Mouse (Mus musculus): ENCODE results near the gene Adgrl3. TPM values are rescaled to one million over a fixed set of nuclear protein-coding genes. Genes with fewer than 3 reads are reported as not detected.

Adgrl3 gene
- total and polyA plus RNA-seq, 3 experiments, result 0.90 to 3.5 (median 3.4) TPM

DNA sequence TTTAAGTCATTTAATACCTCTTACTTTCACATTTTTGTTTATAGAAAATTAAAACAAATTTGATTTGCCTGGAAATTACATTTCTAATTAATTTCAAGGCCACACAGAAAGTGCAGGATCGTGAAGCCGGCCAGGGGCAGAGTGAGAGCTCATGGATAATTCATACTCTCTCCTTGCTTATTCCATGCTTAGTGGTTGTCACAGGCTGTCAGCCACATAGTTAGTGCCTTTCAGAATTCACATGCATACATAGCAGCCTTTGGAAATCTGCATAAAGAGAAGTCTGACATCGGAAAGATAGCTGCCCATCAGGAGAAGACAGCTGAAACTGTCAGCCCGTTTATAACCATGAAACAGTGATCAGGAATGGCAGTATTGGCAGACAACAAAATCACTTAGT is 181.9 kb downstream of the Adgrl3 start:
- Histone ChIP-seq H3K9ac (ENCODE audit: low read depth, low read length) (no peak overlapping the region), H3K4me3 (no peak overlapping the region), H3K79me2 (replicated peaks; ENCODE audit: control insufficient read depth, insufficient read depth, low read length) (no peaks in the 10 kb centered on the region), H3K36me3 (ENCODE audit: control insufficient read depth, insufficient read depth, low read length) (no peaks in the 10 kb centered on the region), H3K27ac (no peak overlapping the region), H3K4me1 (ENCODE audit: control insufficient read depth, insufficient read depth, low read length) (no peaks in the 10 kb centered on the region), H3K27me3 (ENCODE audit: control insufficient read depth, insufficient read depth, low read length) (no peaks in the 10 kb centered on the region)
- TF ChIP-seq EP300 (IDR thresholded peaks at IDR 0.05; ENCODE audit: insufficient read depth, low read depth, low read length), result no peak
- TF ChIP-seq CTCF (IDR thresholded peaks at IDR 0.05), result no peak
- TF ChIP-seq POLR2A (IDR thresholded peaks at IDR 0.05; ENCODE audit: insufficient read depth, low read depth, low read length), result no peak
- WGBS, result 82% methylated on average over 4 of the region's 4 CpGs
- intact Hi-C loops (cut with DNase I), result no loop called here
- DNase-seq, result no peak

DNA sequence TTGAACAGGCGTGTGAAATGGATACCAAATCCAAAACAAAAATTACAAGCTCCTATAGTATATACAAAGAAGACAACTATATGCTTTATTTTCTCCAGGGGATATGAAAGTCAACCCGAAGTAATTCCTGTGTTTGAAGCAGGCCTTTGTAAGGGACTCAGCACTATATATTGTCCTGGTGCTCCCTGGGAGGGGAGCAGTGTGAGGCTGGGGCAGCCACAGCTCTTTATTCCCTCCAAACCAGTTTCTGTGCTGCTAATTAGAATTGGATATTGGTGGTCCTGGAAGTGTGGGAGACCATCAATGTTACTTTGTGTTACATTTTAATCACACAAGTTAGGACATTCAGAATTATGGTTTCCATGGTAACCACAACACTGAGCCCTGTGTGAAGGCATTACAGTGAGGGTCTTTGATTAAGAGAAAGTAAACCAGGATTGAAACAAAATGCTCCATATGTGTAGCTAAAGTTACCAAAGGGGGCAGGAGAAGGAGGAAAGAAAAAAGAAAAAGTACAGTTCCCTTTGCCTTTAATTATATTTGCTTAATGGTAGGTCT is 198.6 kb downstream of the Adgrl3 start:
- WGBS, result 74% methylated on average over 2 of the region's 2 CpGs
- DNase-seq, result no peak
- no peaks in the 10 kb centered on the region for H3K79me2 ChIP-seq (replicated peaks; ENCODE audit: control insufficient read depth, insufficient read depth, low read length)
- no peaks in the 10 kb centered on the region for H3K36me3 ChIP-seq (ENCODE audit: control insufficient read depth, insufficient read depth, low read length)
- no peaks in the 10 kb centered on the region for H3K27me3 ChIP-seq (ENCODE audit: control insufficient read depth, insufficient read depth, low read length)
- H3K9ac ChIP-seq (ENCODE audit: low read depth, low read length), result no peak overlapping the region
- no peak overlapping the region for H3K4me3 ChIP-seq
- TF ChIP-seq EP300 (IDR thresholded peaks at IDR 0.05; ENCODE audit: insufficient read depth, low read depth, low read length) (no peak), CTCF (IDR thresholded peaks at IDR 0.05) (no peak), POLR2A (IDR thresholded peaks at IDR 0.05; ENCODE audit: insufficient read depth, low read depth, low read length) (no peak)
- H3K4me1 ChIP-seq (ENCODE audit: control insufficient read depth, insufficient read depth, low read length), result no peaks in the 10 kb centered on the region
- intact Hi-C loops (cut with DNase I), result no loop called here
- H3K27ac ChIP-seq, result no peak overlapping the region

DNA sequence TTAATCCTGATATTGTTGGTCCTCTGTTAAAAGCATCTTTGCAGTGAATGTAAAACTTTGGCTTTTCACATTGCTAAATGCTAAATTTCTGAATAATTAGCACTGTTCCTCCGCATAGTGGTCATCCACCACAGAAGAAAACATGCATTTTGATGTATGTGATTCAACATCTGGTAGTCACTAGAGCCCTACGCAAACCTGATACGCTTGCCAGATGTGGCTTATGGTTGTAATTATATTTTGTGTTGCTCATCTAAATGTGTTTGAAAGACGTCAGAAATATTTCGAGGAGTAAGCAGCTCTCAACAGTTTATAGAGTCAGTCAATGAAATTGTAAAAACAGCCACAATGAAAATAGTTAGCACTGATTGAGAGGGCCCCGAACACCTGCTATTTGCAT is 204.5 kb downstream of the Adgrl3 start:
- 82% methylated on average over 6 of the region's 6 CpGs for WGBS
- intact Hi-C loops (cut with DNase I), result no loop called here
- Histone ChIP-seq H3K36me3 (ENCODE audit: control insufficient read depth, insufficient read depth, low read length) (no peaks in the 10 kb centered on the region), H3K4me1 (ENCODE audit: control insufficient read depth, insufficient read depth, low read length) (no peaks in the 10 kb centered on the region), H3K79me2 (replicated peaks; ENCODE audit: control insufficient read depth, insufficient read depth, low read length) (no peaks in the 10 kb centered on the region), H3K27ac (no peak overlapping the region), H3K4me3 (no peak overlapping the region), H3K27me3 (ENCODE audit: control insufficient read depth, insufficient read depth, low read length) (no peaks in the 10 kb centered on the region), H3K9ac (ENCODE audit: low read depth, low read length) (no peak overlapping the region)
- no peak for TF ChIP-seq CTCF (IDR thresholded peaks at IDR 0.05)
- no peak for DNase-seq

DNA sequence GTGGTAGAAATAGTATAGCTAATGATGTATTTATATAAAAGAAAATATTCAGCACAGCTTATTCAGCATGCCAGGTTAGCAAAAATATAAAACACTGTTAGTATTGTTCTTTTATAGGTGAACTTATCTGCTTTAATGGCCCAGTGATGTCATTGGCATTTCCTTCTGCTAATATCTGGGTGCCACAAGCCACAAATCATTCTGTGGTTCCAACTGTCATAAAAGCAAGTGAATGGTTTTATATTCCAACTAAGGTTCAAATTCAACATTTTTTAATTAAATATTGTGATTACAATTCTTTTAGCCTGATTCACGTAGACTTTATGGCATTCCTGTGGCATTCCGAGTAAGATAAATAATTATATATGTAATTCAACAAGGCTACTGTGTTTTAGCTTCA is 205.5 kb downstream of the Adgrl3 start:
- H3K27me3 ChIP-seq (ENCODE audit: control insufficient read depth, insufficient read depth, low read length), result no peaks in the 10 kb centered on the region
- TF ChIP-seq POLR2A (IDR thresholded peaks at IDR 0.05; ENCODE audit: insufficient read depth, low read depth, low read length) (no peak), CTCF (IDR thresholded peaks at IDR 0.05) (no peak), EP300 (IDR thresholded peaks at IDR 0.05; ENCODE audit: insufficient read depth, low read depth, low read length) (no peak)
- no peak overlapping the region for H3K9ac ChIP-seq (ENCODE audit: low read depth, low read length)
- no peaks in the 10 kb centered on the region for H3K36me3 ChIP-seq (ENCODE audit: control insufficient read depth, insufficient read depth, low read length)
- DNase-seq, result no peak
- intact Hi-C loops (cut with DNase I), result no loop called here
- no peaks in the 10 kb centered on the region for H3K4me1 ChIP-seq (ENCODE audit: control insufficient read depth, insufficient read depth, low read length)
- WGBS, result 77% methylated on average over 2 of the region's 2 CpGs
- no peak overlapping the region for H3K4me3 ChIP-seq
- no peaks in the 10 kb centered on the region for H3K79me2 ChIP-seq (replicated peaks; ENCODE audit: control insufficient read depth, insufficient read depth, low read length)
- H3K27ac ChIP-seq, result no peak overlapping the region

DNA sequence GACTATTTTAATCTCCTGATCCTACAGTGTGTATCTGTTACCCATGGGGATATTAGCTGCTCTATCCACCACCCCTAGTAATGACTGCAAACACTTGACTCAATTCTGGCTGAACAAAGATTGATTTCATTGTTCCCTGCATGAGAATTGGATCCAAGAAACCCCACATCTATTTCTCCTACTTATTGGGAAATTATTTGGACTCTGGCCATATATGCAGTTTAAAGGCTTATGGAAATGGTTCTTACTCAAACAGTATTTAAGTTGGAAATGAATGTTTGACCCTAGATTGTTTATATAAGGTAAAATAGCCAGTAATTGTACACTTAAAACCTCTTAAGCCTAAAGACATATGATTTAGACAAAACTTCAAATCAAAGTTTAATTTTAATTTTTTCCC is 207.3 kb downstream of the Adgrl3 start:
- Histone ChIP-seq H3K27ac (no peak overlapping the region), H3K36me3 (ENCODE audit: control insufficient read depth, insufficient read depth, low read length) (no peaks in the 10 kb centered on the region), H3K79me2 (replicated peaks; ENCODE audit: control insufficient read depth, insufficient read depth, low read length) (no peaks in the 10 kb centered on the region), H3K4me1 (ENCODE audit: control insufficient read depth, insufficient read depth, low read length) (no peaks in the 10 kb centered on the region), H3K4me3 (no peak overlapping the region), H3K9ac (ENCODE audit: low read depth, low read length) (no peak overlapping the region), H3K27me3 (ENCODE audit: control insufficient read depth, insufficient read depth, low read length) (no peaks in the 10 kb centered on the region)
- DNase-seq, result no peak
- TF ChIP-seq EP300 (IDR thresholded peaks at IDR 0.05; ENCODE audit: insufficient read depth, low read depth, low read length) (no peak), CTCF (IDR thresholded peaks at IDR 0.05) (no peak), POLR2A (IDR thresholded peaks at IDR 0.05; ENCODE audit: insufficient read depth, low read depth, low read length) (no peak)
- intact Hi-C loops (cut with DNase I), result no loop called here

DNA sequence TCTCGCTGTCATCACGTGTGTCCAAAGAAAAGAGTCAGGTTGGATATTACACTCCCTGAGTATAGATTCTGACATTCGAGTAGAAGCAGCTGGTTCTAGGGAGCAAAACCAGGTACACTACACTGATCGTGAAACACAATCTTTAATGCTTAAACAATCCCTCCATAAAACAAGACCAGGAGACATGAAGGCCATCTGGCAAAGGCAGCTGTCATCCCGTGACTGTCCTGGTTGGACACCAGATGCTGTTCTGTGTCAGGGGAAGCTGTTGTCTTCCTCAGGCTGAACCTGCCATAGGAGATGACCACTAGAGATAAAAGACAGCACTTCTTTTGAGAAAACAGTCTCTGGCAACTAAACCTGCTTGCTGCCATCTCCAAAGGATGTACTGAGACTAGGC is 228.8 kb downstream of the Adgrl3 start:
- Histone ChIP-seq H3K79me2 (replicated peaks; ENCODE audit: control insufficient read depth, insufficient read depth, low read length) (no peaks in the 10 kb centered on the region), H3K27me3 (ENCODE audit: control insufficient read depth, insufficient read depth, low read length) (no peaks in the 10 kb centered on the region), H3K36me3 (ENCODE audit: control insufficient read depth, insufficient read depth, low read length) (no peaks in the 10 kb centered on the region), H3K9ac (ENCODE audit: low read depth, low read length) (no peak overlapping the region), H3K4me1 (ENCODE audit: control insufficient read depth, insufficient read depth, low read length) (no peaks in the 10 kb centered on the region), H3K4me3 (no peak overlapping the region), H3K27ac (no peak overlapping the region)
- TF ChIP-seq EP300 (IDR thresholded peaks at IDR 0.05; ENCODE audit: insufficient read depth, low read depth, low read length) (no peak), CTCF (IDR thresholded peaks at IDR 0.05) (no peak), POLR2A (IDR thresholded peaks at IDR 0.05; ENCODE audit: insufficient read depth, low read depth, low read length) (no peak)
- 68% methylated on average over 5 of the region's 5 CpGs for WGBS
- DNase-seq, result no peak
- intact Hi-C loops (cut with DNase I), result no loop called here

Data from heart, adult 2 months (tissue).